Mouse (Mus musculus) cerebellum, adult 2 months (tissue): Measurements from ENCODE around the gene Sesn1.

Source experiments
- CTCF ChIP-seq: fragments of 200-500 bp; IDR thresholded peaks from 2 replicates; pipeline ENCODE4 v1.5.1; 2011; ENCODE audit warnings: low read depth, mild to moderate bottlenecking, control low read depth, low read length, moderate library complexity, borderline replicate concordance; ENCODE audit not compliant: insufficient read depth
- POLR2A ChIP-seq: fragments of 200-500 bp; IDR thresholded peaks from 2 replicates; pipeline ENCODE4 v1.6.1; 2011; ENCODE audit warnings: low read length, control low read depth, borderline replicate concordance; ENCODE audit not compliant: insufficient read depth

- TF ChIP-seq POLR2A (no peak), CTCF (no peak)
Observed at GRCm38 (mm10) chr10:41760866-41761265, 48.9 kb upstream of the Sesn1 start.
